Mouse (Mus musculus): ENCODE measurements around the gene Pkd1l3.

The Pkd1l3 gene

GRCm38 (mm10) chr8:109698477-109698876 is 84.2 kb downstream of the Pkd1l3 start:
- DNase-seq (ENCODE audit: low spot score in 2 of 2), result no peak

- DNase-seq (ENCODE audit: low spot score in 2 of 2), result no peak
Observed at GRCm38 (mm10) chr8:109704565-109705319, 90.4 kb downstream of the Pkd1l3 start.

GRCm38 (mm10) chr8:109705320-109706075 is 91.2 kb downstream of the Pkd1l3 start, which contains the start of gene Zfp821:
Zfp821 (plus strand) TSS chr8:109705546.
- peak; percentile 79 to 82 for DNase-seq (ENCODE audit: low spot score in 2 of 2)

GRCm38 (mm10) chr8:109706076-109706873 is 92.0 kb downstream of the Pkd1l3 start:
- DNase-seq (ENCODE audit: low spot score in 2 of 2), result no peak

GRCm38 (mm10) chr8:109706874-109707237 is 92.5 kb downstream of the Pkd1l3 start:
- DNase-seq (ENCODE audit: low spot score in 2 of 2), result peak; percentile 52 to 70

GRCm38 (mm10) chr8:109707921-109708320 is 93.6 kb downstream of the Pkd1l3 start:
- no peak for DNase-seq (ENCODE audit: low spot score in 2 of 2)

GRCm38 (mm10) chr8:109712521-109712920 is 98.2 kb downstream of the Pkd1l3 start:
- DNase-seq (ENCODE audit: low spot score in 2 of 2), result no peak

GRCm38 (mm10) chr8:109714961-109715360 is 100.6 kb downstream of the Pkd1l3 start:
- no peak for DNase-seq (ENCODE audit: low spot score in 2 of 2)

All from frontal cortex, postnatal 25 days (tissue).